Mouse (Mus musculus) neural tube, embryonic 11.5 days (tissue): Measurements from ENCODE around the gene Vmn1r4. TPM values are rescaled to one million over a fixed set of nuclear protein-coding genes. Genes with fewer than 3 reads are reported as not detected.

ENCODE experiments used
- ATAC-seq: fragments of 200-750 bp; cut with Nextera tagmentation; 2 replicates; pipeline ENCODE4 v1.8.0; 2017; ENCODE audit warnings: moderate number of reproducible peaks, mild to moderate bottlenecking, moderate TSS enrichment, moderate library complexity; ENCODE audit not compliant: insufficient read depth, low FRiP score, low TSS enrichment
- DNase-seq: peaks from one replicate; pipeline ENCODE4 v3.0.0-alpha.2; 2015; ENCODE audit warnings: low spot score
- H3K27ac ChIP-seq: fragments of 300-500 bp; sonication (generic); 2 replicates; pipeline ENCODE4 v1.5.1; 2014; ENCODE audit warnings: low read depth, mild to moderate bottlenecking, low read length
- H3K27me3 ChIP-seq: fragments of 300-500 bp; sonication (generic); 2 replicates; pipeline ENCODE4 v1.6.1; 2014; ENCODE audit warnings: mild to moderate bottlenecking, low read length, mixed read lengths; ENCODE audit not compliant: control insufficient read depth, insufficient read depth
- H3K36me3 ChIP-seq: fragments of 300-500 bp; sonication (generic); 2 replicates; pipeline ENCODE4 v1.6.1; 2014; ENCODE audit warnings: mild to moderate bottlenecking, low read length, moderate library complexity, mixed read lengths; ENCODE audit not compliant: control insufficient read depth, insufficient read depth
- H3K4me1 ChIP-seq: fragments of 300-500 bp; sonication (generic); 2 replicates; pipeline ENCODE4 v1.6.1; 2014; ENCODE audit warnings: low read length, mixed read lengths; ENCODE audit not compliant: control insufficient read depth, insufficient read depth
- H3K4me2 ChIP-seq: fragments of 300-500 bp; sonication (generic); 2 replicates; pipeline ENCODE4 v1.6.1; 2014; ENCODE audit warnings: low read depth, mild to moderate bottlenecking, moderate library complexity
- H3K4me3 ChIP-seq: fragments of 300-500 bp; sonication (generic); 2 replicates; pipeline ENCODE4 v1.5.1; 2014; ENCODE audit warnings: low read depth, low read length
- H3K9ac ChIP-seq: fragments of 300-500 bp; sonication (generic); 2 replicates; pipeline ENCODE4 v1.6.1; 2014; ENCODE audit warnings: mild to moderate bottlenecking, low read length
- H3K9me3 ChIP-seq: fragments of 300-500 bp; sonication (generic); 2 replicates; pipeline ENCODE4 v1.6.1; 2016; ENCODE audit warnings: low read length; ENCODE audit not compliant: control insufficient read depth
- WGBS: fragments of 180-500 bp; shearing (Covaris S2); extraction: QIAGEN DNeasy Blood & Tissue Kit; methylation state at CpG from one replicate; pipeline ENCODE4 v1.1.7; 2014; 5-methylcytosine and 5-hydroxymethylcytosine counted together
- polyA plus RNA-seq: library from polyadenylated mRNA; unstranded; fragments of >200 nt; fragmentation: Nextera tagmentation; extraction: Ambion mirVana; gene quantifications from 2 replicates; pipeline ENCODE4 v1.2.1, GENCODE M21; 2014

The Vmn1r4 gene
- polyA plus RNA-seq, 1 experiment from 2014 or later, result 0.21 TPM

DNA sequence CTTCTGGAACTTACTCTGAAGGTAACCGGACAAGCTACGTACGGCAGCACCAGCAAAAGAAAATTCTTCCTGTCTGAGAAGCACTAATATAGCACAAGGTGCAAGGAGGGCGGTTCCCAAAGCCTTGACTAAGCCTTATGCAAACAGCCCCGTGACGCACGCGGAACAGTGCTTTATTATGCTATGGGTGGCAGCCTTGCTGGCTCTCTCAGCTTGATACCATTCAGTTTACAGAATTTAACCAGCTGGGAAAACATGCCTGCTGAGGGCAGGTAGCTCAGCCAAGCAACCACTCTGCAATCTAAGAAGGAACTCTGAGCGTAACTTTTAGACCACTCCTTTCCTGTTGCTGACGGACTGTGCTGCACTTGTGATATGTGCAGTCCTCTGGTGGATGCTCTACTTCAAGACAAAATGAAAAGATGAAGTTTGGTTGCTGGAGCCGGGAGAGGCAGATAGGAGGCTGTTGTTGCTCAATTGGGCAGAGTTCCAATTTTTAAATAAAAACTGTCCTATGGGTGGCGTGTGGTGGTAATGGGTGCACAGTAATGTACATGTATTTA lies 21.9 kb upstream of the Vmn1r4 start:
- Histone ChIP-seq H3K4me1 (no peaks in the 10 kb centered on the region), H3K4me3 (no peak overlapping the region), H3K27me3 (no peaks in the 10 kb centered on the region), H3K9ac (no peak overlapping the region), H3K27ac (no peak overlapping the region), H3K9me3 (no peaks in the 10 kb centered on the region), H3K4me2 (no peak overlapping the region), H3K36me3 (no peaks in the 10 kb centered on the region)
- ATAC-seq (no peak), DNase-seq (peak; percentile 13)
- 36% methylated on average over 12 of the region's 12 CpGs for WGBS

- H3K4me3 ChIP-seq, result no peak overlapping the region
- DNase-seq (no peak), ATAC-seq (no peak)
- no peaks in the 10 kb centered on the region for H3K4me1 ChIP-seq
- H3K36me3 ChIP-seq, result no peaks in the 10 kb centered on the region
- H3K4me2 ChIP-seq, result no peak overlapping the region
- no peaks in the 10 kb centered on the region for H3K9me3 ChIP-seq
- no peak overlapping the region for H3K27ac ChIP-seq
- no peaks in the 10 kb centered on the region for H3K27me3 ChIP-seq
- 89% methylated on average over 7 of the region's 7 CpGs for WGBS
- H3K9ac ChIP-seq, result no peak overlapping the region
Measured at GRCm38 (mm10) chr6:56902606-56903520, 21.0 kb upstream of the Vmn1r4 start.

GRCm38 (mm10) chr6:56903831-56904230 lies 20.0 kb upstream of the Vmn1r4 start:
- ATAC-seq (no peak), DNase-seq (no peak)
- Histone ChIP-seq H3K4me1 (no peaks in the 10 kb centered on the region), H3K4me2 (no peak overlapping the region), H3K36me3 (no peaks in the 10 kb centered on the region), H3K4me3 (no peak overlapping the region), H3K27me3 (no peaks in the 10 kb centered on the region), H3K9ac (no peak overlapping the region), H3K27ac (no peak overlapping the region), H3K9me3 (no peaks in the 10 kb centered on the region)
- 73% methylated on average over 6 of the region's 6 CpGs for WGBS

GRCm38 (mm10) chr6:56904330-56904729 lies 19.5 kb upstream of the Vmn1r4 start:
- 88% methylated on average over 1 of the region's 1 CpGs for WGBS
- Histone ChIP-seq H3K36me3 (no peaks in the 10 kb centered on the region), H3K4me3 (no peak overlapping the region), H3K4me2 (no peak overlapping the region), H3K27ac (no peak overlapping the region), H3K27me3 (no peaks in the 10 kb centered on the region), H3K4me1 (no peaks in the 10 kb centered on the region), H3K9me3 (no peaks in the 10 kb centered on the region), H3K9ac (no peak overlapping the region)
- no peak for DNase-seq
- no peak for ATAC-seq

DNA sequence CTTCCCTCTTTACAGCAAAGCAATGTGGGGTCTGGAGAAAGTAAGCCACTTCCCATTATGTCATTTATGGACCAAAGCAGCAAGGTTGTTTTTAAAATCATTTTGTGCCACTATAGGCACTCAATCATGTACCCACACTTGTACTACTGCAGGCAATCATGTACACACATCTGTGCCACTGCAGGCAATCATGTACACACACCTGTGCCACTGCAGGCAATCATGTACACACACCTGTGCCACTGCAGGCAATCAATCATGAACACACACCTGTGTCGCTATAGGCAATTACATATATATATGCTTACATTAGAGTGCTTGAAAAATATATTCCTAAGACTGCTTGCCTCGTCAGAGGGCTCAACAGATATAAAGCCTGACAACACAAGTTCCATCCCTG lies 18.8 kb upstream of the Vmn1r4 start:
- no peaks in the 10 kb centered on the region for H3K9me3 ChIP-seq
- no peak overlapping the region for H3K9ac ChIP-seq
- ATAC-seq, result no peak
- WGBS, result 84% methylated on average over 2 of the region's 2 CpGs
- no peaks in the 10 kb centered on the region for H3K4me1 ChIP-seq
- H3K27ac ChIP-seq, result no peak overlapping the region
- no peaks in the 10 kb centered on the region for H3K36me3 ChIP-seq
- no peak overlapping the region for H3K4me3 ChIP-seq
- no peaks in the 10 kb centered on the region for H3K27me3 ChIP-seq
- no peak overlapping the region for H3K4me2 ChIP-seq
- DNase-seq, result no peak

DNA sequence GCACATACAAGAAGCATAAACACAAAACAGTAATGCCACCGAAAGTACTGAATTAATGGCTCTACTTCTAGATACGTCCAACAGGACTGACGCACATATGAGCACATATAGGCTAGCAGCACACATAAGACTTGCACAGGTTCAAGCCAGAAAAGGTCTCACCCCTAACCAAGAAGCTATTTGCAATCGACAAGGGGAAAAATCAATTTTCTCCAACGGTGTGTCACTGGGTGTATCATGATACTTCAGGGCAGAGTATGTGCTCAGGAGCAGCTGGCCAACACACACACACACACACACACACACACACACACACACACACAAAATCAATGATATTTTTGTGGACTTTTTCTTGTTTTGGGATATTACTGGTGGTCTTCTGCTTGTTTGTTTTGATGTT lies 18.3 kb upstream of the Vmn1r4 start:
- no peak overlapping the region for H3K4me3 ChIP-seq

GRCm38 (mm10) chr6:56906121-56906846 lies 17.5 kb upstream of the Vmn1r4 start:
- Histone ChIP-seq H3K36me3 (no peaks in the 10 kb centered on the region), H3K27me3 (no peaks in the 10 kb centered on the region), H3K4me2 (no peak overlapping the region), H3K4me3 (no peak overlapping the region), H3K4me1 (no peaks in the 10 kb centered on the region), H3K27ac (no peak overlapping the region), H3K9ac (no peak overlapping the region), H3K9me3 (no peaks in the 10 kb centered on the region)
- DNase-seq, result no peak
- WGBS, result 82% methylated on average over 8 of the region's 8 CpGs
- no peak for ATAC-seq

More for the DNA sequence above, 18.3 kb upstream of the Vmn1r4 start:
- no peak overlapping the region for H3K9ac ChIP-seq
- H3K36me3 ChIP-seq, result no peaks in the 10 kb centered on the region
- H3K27ac ChIP-seq, result no peak overlapping the region
- WGBS, result 88% methylated on average over 5 of the region's 5 CpGs
- DNase-seq, result no peak
- no peaks in the 10 kb centered on the region for H3K27me3 ChIP-seq
- ATAC-seq, result no peak
- no peaks in the 10 kb centered on the region for H3K9me3 ChIP-seq
- H3K4me1 ChIP-seq, result no peaks in the 10 kb centered on the region
- H3K4me2 ChIP-seq, result no peak overlapping the region

GRCm38 (mm10) chr6:56907973-56908372 lies 15.8 kb upstream of the Vmn1r4 start:
- Histone ChIP-seq H3K9me3 (no peaks in the 10 kb centered on the region), H3K9ac (no peak overlapping the region), H3K4me3 (no peak overlapping the region), H3K4me1 (no peaks in the 10 kb centered on the region), H3K27me3 (no peaks in the 10 kb centered on the region), H3K4me2 (no peak overlapping the region), H3K36me3 (no peaks in the 10 kb centered on the region), H3K27ac (no peak overlapping the region)
- ATAC-seq, result no peak
- 94% methylated on average over 3 of the region's 3 CpGs for WGBS
- DNase-seq, result no peak
